Mouse (Mus musculus): ENCODE measurements around the gene Ift81. TPM values are rescaled to one million over a fixed set of nuclear protein-coding genes. Genes with fewer than 3 reads are reported as not detected.

Gene Ift81
- polyA plus RNA-seq, 1 experiment from 2014 or later, result 28.4 TPM

DNA sequence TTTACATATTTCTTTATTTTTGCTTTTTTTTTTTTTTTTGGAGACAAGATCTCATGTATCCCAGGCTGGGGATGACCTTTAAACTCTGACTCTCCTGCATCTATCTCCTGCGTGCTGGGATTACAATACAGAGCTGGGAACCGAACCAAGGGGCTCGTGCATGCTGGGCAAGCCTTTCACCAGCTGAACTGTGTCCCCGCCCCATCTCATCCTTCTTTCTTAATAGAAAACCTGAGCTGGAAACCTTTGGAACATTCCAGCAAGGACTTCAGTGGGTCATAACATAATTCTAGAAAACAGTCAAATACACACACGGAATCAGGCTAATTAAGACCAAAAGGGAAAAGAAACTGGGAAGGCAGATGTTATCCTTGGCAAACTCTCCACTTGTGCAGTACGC lies 102.3 kb downstream of the Ift81 start:
- WGBS, result 73% methylated on average over 6 of the region's 6 CpGs
- H3K27ac ChIP-seq (ENCODE audit: low read depth), result no peak overlapping the region
- H3K36me3 ChIP-seq (ENCODE audit: control insufficient read depth, insufficient read depth, low read length), result no peaks in the 10 kb centered on the region
- H3K9me3 ChIP-seq (ENCODE audit: control insufficient read depth, low read length), result no peaks in the 10 kb centered on the region
- no peak overlapping the region for H3K9ac ChIP-seq (ENCODE audit: low read length)
- H3K4me3 ChIP-seq (ENCODE audit: low read depth, low read length), result no peak overlapping the region
- peaks cover 27% of the 10 kb centered on the region for H3K4me1 ChIP-seq (replicated peaks; ENCODE audit: control insufficient read depth, insufficient read depth, low read length)
- ATAC-seq (replicated peaks; ENCODE audit: low FRiP score, low TSS enrichment, low read depth) (no peak), DNase-seq (ENCODE audit: low spot score) (no peak)
- no peaks in the 10 kb centered on the region for H3K27me3 ChIP-seq (replicated peaks; ENCODE audit: control insufficient read depth, insufficient read depth, low read length)
- H3K4me2 ChIP-seq (ENCODE audit: low read length), result no peak overlapping the region

GRCm38 (mm10) chr5:122511405-122511804 lies 102.9 kb downstream of the Ift81 start:
- H3K36me3 ChIP-seq (ENCODE audit: control insufficient read depth, insufficient read depth, low read length), result no peaks in the 10 kb centered on the region
- no peaks in the 10 kb centered on the region for H3K27me3 ChIP-seq (replicated peaks; ENCODE audit: control insufficient read depth, insufficient read depth, low read length)
- H3K9ac ChIP-seq (ENCODE audit: low read length), result peak overlapping the region; percentile 10; the same call in 1 of the 2 replicates
- 15% methylated on average over 9 of the region's 9 CpGs for WGBS
- ATAC-seq (replicated peaks; ENCODE audit: low FRiP score, low TSS enrichment, low read depth) (peak; percentile 20; the same call in 1 of the 2 replicates), DNase-seq (ENCODE audit: low spot score) (no peak)
- no peak overlapping the region for H3K4me3 ChIP-seq (ENCODE audit: low read depth, low read length)
- H3K4me1 ChIP-seq (replicated peaks; ENCODE audit: control insufficient read depth, insufficient read depth, low read length), result peaks cover 27% of the 10 kb centered on the region
- H3K27ac ChIP-seq (ENCODE audit: low read depth), result peak overlapping the region; percentile 78
- peaks cover 2% of the 10 kb centered on the region; the same call in 1 of the 2 replicates for H3K9me3 ChIP-seq (ENCODE audit: control insufficient read depth, low read length)
- peak overlapping the region; percentile 28 for H3K4me2 ChIP-seq (ENCODE audit: low read length)

GRCm38 (mm10) chr5:122510651-122511157 lies 103.6 kb downstream of the Ift81 start:
- 43% methylated on average over 17 of the region's 17 CpGs for WGBS
- peak overlapping the region; percentile 78 for H3K27ac ChIP-seq (ENCODE audit: low read depth)
- no peaks in the 10 kb centered on the region for H3K36me3 ChIP-seq (ENCODE audit: control insufficient read depth, insufficient read depth, low read length)
- H3K4me1 ChIP-seq (replicated peaks; ENCODE audit: control insufficient read depth, insufficient read depth, low read length), result peaks cover 27% of the 10 kb centered on the region
- ATAC-seq (replicated peaks; ENCODE audit: low FRiP score, low TSS enrichment, low read depth), result peak; percentile 64
- peaks cover 3% of the 10 kb centered on the region; the same call in 1 of the 2 replicates for H3K9me3 ChIP-seq (ENCODE audit: control insufficient read depth, low read length)
- no peaks in the 10 kb centered on the region for H3K27me3 ChIP-seq (replicated peaks; ENCODE audit: control insufficient read depth, insufficient read depth, low read length)
- peak; percentile 77 for DNase-seq (ENCODE audit: low spot score)
- H3K4me2 ChIP-seq (ENCODE audit: low read length), result peak overlapping the region; percentile 28; the same call in 1 of the 2 replicates
- H3K9ac ChIP-seq (ENCODE audit: low read length), result 0 out of 2 replicates have a peak overlapping the region, but pooled peaks have one; percentile 10
- H3K4me3 ChIP-seq (ENCODE audit: low read depth, low read length), result no peak overlapping the region

GRCm38 (mm10) chr5:122509608-122510007 lies 104.7 kb downstream of the Ift81 start:
- Histone ChIP-seq H3K4me3 (ENCODE audit: low read depth, low read length) (no peak overlapping the region), H3K4me1 (replicated peaks; ENCODE audit: control insufficient read depth, insufficient read depth, low read length) (peaks cover 27% of the 10 kb centered on the region), H3K27me3 (replicated peaks; ENCODE audit: control insufficient read depth, insufficient read depth, low read length) (no peaks in the 10 kb centered on the region), H3K27ac (ENCODE audit: low read depth) (no peak overlapping the region), H3K4me2 (ENCODE audit: low read length) (no peak overlapping the region), H3K9me3 (ENCODE audit: control insufficient read depth, low read length) (peaks cover 3% of the 10 kb centered on the region; the same call in 1 of the 2 replicates), H3K36me3 (ENCODE audit: control insufficient read depth, insufficient read depth, low read length) (no peaks in the 10 kb centered on the region), H3K9ac (ENCODE audit: low read length) (no peak overlapping the region)
- WGBS, result 45% methylated on average over 7 of the region's 7 CpGs
- no peak for ATAC-seq (replicated peaks; ENCODE audit: low FRiP score, low TSS enrichment, low read depth)
- no peak for DNase-seq (ENCODE audit: low spot score)

- ATAC-seq (replicated peaks; ENCODE audit: low FRiP score, low TSS enrichment, low read depth), result no peak
- Histone ChIP-seq H3K4me2 (ENCODE audit: low read length) (no peak overlapping the region), H3K4me3 (ENCODE audit: low read depth, low read length) (no peak overlapping the region), H3K9ac (ENCODE audit: low read length) (no peak overlapping the region), H3K27ac (ENCODE audit: low read depth) (no peak overlapping the region), H3K9me3 (ENCODE audit: control insufficient read depth, low read length) (peaks cover 3% of the 10 kb centered on the region; the same call in 1 of the 2 replicates), H3K36me3 (ENCODE audit: control insufficient read depth, insufficient read depth, low read length) (no peaks in the 10 kb centered on the region), H3K27me3 (replicated peaks; ENCODE audit: control insufficient read depth, insufficient read depth, low read length) (no peaks in the 10 kb centered on the region), H3K4me1 (replicated peaks; ENCODE audit: control insufficient read depth, insufficient read depth, low read length) (peaks cover 24% of the 10 kb centered on the region)
- WGBS, result 90% methylated on average over 11 of the region's 11 CpGs
- DNase-seq (ENCODE audit: low spot score), result no peak
These were observed 105.4 kb downstream of the Ift81 start for GRCm38 (mm10) chr5:122508861-122509306.

- no peak overlapping the region for H3K4me3 ChIP-seq (ENCODE audit: low read depth, low read length)
- H3K27me3 ChIP-seq (replicated peaks; ENCODE audit: control insufficient read depth, insufficient read depth, low read length), result no peaks in the 10 kb centered on the region
- H3K4me1 ChIP-seq (replicated peaks; ENCODE audit: control insufficient read depth, insufficient read depth, low read length), result peaks cover 29% of the 10 kb centered on the region
- no peaks in the 10 kb centered on the region for H3K36me3 ChIP-seq (ENCODE audit: control insufficient read depth, insufficient read depth, low read length)
- no peak overlapping the region for H3K4me2 ChIP-seq (ENCODE audit: low read length)
- no peak overlapping the region for H3K27ac ChIP-seq (ENCODE audit: low read depth)
- ATAC-seq (replicated peaks; ENCODE audit: low FRiP score, low TSS enrichment, low read depth) (no peak), DNase-seq (ENCODE audit: low spot score) (no peak)
- peaks cover 3% of the 10 kb centered on the region; the same call in 1 of the 2 replicates for H3K9me3 ChIP-seq (ENCODE audit: control insufficient read depth, low read length)
- H3K9ac ChIP-seq (ENCODE audit: low read length), result no peak overlapping the region
These were observed 106.9 kb downstream of the Ift81 start for GRCm38 (mm10) chr5:122507396-122507795.

DNA sequence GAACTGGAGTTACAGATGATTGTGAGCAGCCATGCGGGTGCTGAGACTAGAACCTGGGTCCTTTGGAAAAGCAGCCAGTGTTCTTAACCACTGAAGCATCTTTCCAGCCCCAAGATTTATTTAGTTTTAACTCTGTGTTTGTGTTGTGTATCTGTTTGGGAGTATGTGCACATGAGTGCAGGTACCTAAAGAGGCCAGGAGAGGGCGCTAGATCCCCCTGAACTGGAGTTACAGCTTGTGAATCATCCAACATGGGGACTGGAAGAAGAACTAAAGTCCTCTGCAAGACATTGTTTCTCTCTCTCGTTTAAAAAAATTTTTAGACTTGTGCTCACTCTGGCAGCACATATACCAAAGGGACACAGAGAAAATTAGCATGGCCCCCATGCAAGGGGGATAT lies 107.9 kb downstream of the Ift81 start:
- DNase-seq (ENCODE audit: low spot score), result no peak
- WGBS, result 80% methylated on average over 3 of the region's 3 CpGs
- Histone ChIP-seq H3K27me3 (replicated peaks; ENCODE audit: control insufficient read depth, insufficient read depth, low read length) (no peaks in the 10 kb centered on the region), H3K9me3 (ENCODE audit: control insufficient read depth, low read length) (peaks cover 3% of the 10 kb centered on the region; the same call in 1 of the 2 replicates), H3K4me2 (ENCODE audit: low read length) (no peak overlapping the region), H3K27ac (ENCODE audit: low read depth) (no peak overlapping the region), H3K4me3 (ENCODE audit: low read depth, low read length) (no peak overlapping the region), H3K36me3 (ENCODE audit: control insufficient read depth, insufficient read depth, low read length) (no peaks in the 10 kb centered on the region), H3K9ac (ENCODE audit: low read length) (no peak overlapping the region), H3K4me1 (replicated peaks; ENCODE audit: control insufficient read depth, insufficient read depth, low read length) (peaks cover 20% of the 10 kb centered on the region)
- no peak for ATAC-seq (replicated peaks; ENCODE audit: low FRiP score, low TSS enrichment, low read depth)

GRCm38 (mm10) chr5:122505554-122505953 lies 108.8 kb downstream of the Ift81 start:
- 73% methylated on average over 5 of the region's 5 CpGs for WGBS
- peaks cover 3% of the 10 kb centered on the region; the same call in 1 of the 2 replicates for H3K9me3 ChIP-seq (ENCODE audit: control insufficient read depth, low read length)

DNA sequence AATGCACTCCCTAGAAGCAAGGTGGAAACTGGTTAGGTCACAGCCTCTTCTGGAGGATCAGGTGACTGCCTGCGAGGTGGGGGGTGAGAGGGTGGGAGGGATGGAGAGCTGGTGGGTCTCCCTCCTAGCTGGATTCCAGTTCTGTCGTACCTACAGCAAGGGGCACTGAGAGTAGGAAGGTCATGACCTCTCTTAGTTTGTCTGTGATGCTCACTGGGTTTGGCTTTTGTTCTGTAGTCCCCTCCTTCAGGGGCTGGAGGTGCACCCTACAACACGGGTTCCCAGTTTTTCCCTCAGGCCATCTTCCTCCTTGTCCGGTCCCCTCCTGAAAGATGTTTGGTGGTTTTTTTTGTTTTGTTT lies 110.6 kb downstream of the Ift81 start:
- WGBS, result 42% methylated on average over 4 of the region's 4 CpGs
- Histone ChIP-seq H3K4me1 (replicated peaks; ENCODE audit: control insufficient read depth, insufficient read depth, low read length) (peaks cover 24% of the 10 kb centered on the region), H3K9me3 (ENCODE audit: control insufficient read depth, low read length) (peaks cover 3% of the 10 kb centered on the region; the same call in 1 of the 2 replicates), H3K4me3 (ENCODE audit: low read depth, low read length) (no peak overlapping the region), H3K9ac (ENCODE audit: low read length) (no peak overlapping the region), H3K27me3 (replicated peaks; ENCODE audit: control insufficient read depth, insufficient read depth, low read length) (no peaks in the 10 kb centered on the region), H3K36me3 (ENCODE audit: control insufficient read depth, insufficient read depth, low read length) (peaks cover 13% of the 10 kb centered on the region), H3K4me2 (ENCODE audit: low read length) (no peak overlapping the region), H3K27ac (ENCODE audit: low read depth) (no peak overlapping the region)
- no peak for ATAC-seq (replicated peaks; ENCODE audit: low FRiP score, low TSS enrichment, low read depth)
- no peak for DNase-seq (ENCODE audit: low spot score)

More at GRCm38 (mm10) chr5:122505554-122505953, 108.8 kb downstream of the Ift81 start:
- H3K27me3 ChIP-seq (replicated peaks; ENCODE audit: control insufficient read depth, insufficient read depth, low read length), result no peaks in the 10 kb centered on the region
- DNase-seq (ENCODE audit: low spot score) (no peak), ATAC-seq (replicated peaks; ENCODE audit: low FRiP score, low TSS enrichment, low read depth) (no peak)
- no peak overlapping the region for H3K4me2 ChIP-seq (ENCODE audit: low read length)
- H3K36me3 ChIP-seq (ENCODE audit: control insufficient read depth, insufficient read depth, low read length), result no peaks in the 10 kb centered on the region
- H3K4me1 ChIP-seq (replicated peaks; ENCODE audit: control insufficient read depth, insufficient read depth, low read length), result peaks cover 11% of the 10 kb centered on the region
- no peak overlapping the region for H3K27ac ChIP-seq (ENCODE audit: low read depth)
- H3K9ac ChIP-seq (ENCODE audit: low read length), result no peak overlapping the region
- no peak overlapping the region for H3K4me3 ChIP-seq (ENCODE audit: low read depth, low read length)

Measured in intestine, embryonic 14.5 days (tissue).